Mouse (Mus musculus) stomach, postnatal 0 days (tissue): ENCODE measurements around the gene Ampd2. TPM values are rescaled to one million over a fixed set of nuclear protein-coding genes. Genes with fewer than 3 reads are reported as not detected.

Source experiments
- ATAC-seq: fragments of 200-750 bp; cut with Nextera tagmentation; 2 replicates; pipeline ENCODE4 v1.8.0; 2017; ENCODE audit not compliant: low FRiP score, low TSS enrichment
- DNase-seq: peaks from one replicate; pipeline ENCODE4 v3.0.0-alpha.2; 2016; ENCODE audit warnings: low spot score
- H3K27ac ChIP-seq: fragments of 300-500 bp; sonication (generic); replicated peaks from 2 replicates; pipeline ENCODE4 v1.5.1; 2014; ENCODE audit warnings: mild to moderate bottlenecking, control low read depth
- H3K27me3 ChIP-seq: fragments of 300-500 bp; sonication (generic); 2 replicates; pipeline ENCODE4 v1.6.1; 2014; ENCODE audit warnings: low read length; ENCODE audit not compliant: control insufficient read depth, insufficient read depth
- H3K36me3 ChIP-seq: fragments of 300-500 bp; sonication (generic); 2 replicates; pipeline ENCODE4 v1.6.1; 2014; ENCODE audit warnings: low read length, mixed read lengths; ENCODE audit not compliant: control insufficient read depth, insufficient read depth
- H3K4me1 ChIP-seq: fragments of 300-500 bp; sonication (generic); replicated peaks from 2 replicates; pipeline ENCODE4 v1.6.1; 2014; ENCODE audit warnings: antibody characterized with exemption; ENCODE audit not compliant: control insufficient read depth, insufficient read depth
- H3K4me2 ChIP-seq: fragments of 300-500 bp; sonication (generic); replicated peaks from 2 replicates; pipeline ENCODE4 v1.6.1; 2014; ENCODE audit warnings: low read depth, mild to moderate bottlenecking, control low read depth, moderate library complexity
- H3K4me3 ChIP-seq: fragments of 300-500 bp; sonication (generic); 2 replicates; pipeline ENCODE4 v1.5.1; 2014; ENCODE audit warnings: low read depth, low read length, control low read depth
- H3K9ac ChIP-seq: fragments of 300-500 bp; sonication (generic); 2 replicates; pipeline ENCODE4 v1.6.1; 2014; ENCODE audit warnings: mild to moderate bottlenecking, low read length, control low read depth, mixed read lengths
- H3K9me3 ChIP-seq: fragments of 300-500 bp; sonication (generic); 2 replicates; pipeline ENCODE4 v1.6.1; 2016; ENCODE audit warnings: low read length; ENCODE audit not compliant: control insufficient read depth
- CTCF ChIP-seq: IDR thresholded peaks from 2 replicates; pipeline ENCODE4 v1.5.1; 2016; ENCODE audit warnings: antibody characterized with exemption, low read depth, mild to moderate bottlenecking, moderate library complexity
- EP300 ChIP-seq: optimal IDR thresholded peaks from 2 replicates; pipeline ENCODE3; 2016; ENCODE audit warnings: antibody characterized with exemption
- WGBS: fragments of 180-500 bp; shearing (Covaris S2); extraction: QIAGEN DNeasy Blood & Tissue Kit; methylation state at CpG from one replicate; pipeline ENCODE4 v1.1.7; 2014; 5-methylcytosine and 5-hydroxymethylcytosine counted together
- polyA plus RNA-seq: library from polyadenylated mRNA; unstranded; fragments of >200 nt; fragmentation: Nextera tagmentation; extraction: Ambion mirVana; gene quantifications from 2 replicates; pipeline ENCODE4 v1.2.1, GENCODE M21; 2015

The Ampd2 gene
- polyA plus RNA-seq, 1 experiment from 2014 or later: 20.2 TPM

DNA sequence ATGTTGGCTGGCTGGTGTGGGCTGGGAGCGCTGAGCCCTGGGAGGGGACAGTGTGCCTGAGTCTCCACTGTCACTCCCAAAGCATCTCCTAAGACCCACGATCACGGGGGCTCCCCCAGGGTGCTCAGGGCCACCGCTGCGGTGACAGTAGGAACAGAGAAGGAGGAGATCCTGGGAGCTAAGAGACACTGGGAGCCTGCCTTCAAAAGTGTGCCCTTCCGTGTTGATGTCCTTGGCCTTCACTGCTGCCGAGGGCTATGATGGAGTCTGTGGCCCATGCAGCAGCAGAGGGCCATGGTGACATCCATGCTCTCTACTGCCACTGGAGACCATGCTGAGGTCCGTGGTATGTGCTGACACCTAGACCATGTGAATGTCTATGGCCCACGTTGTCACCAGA is 20.9 kb downstream of the Ampd2 start:
- no peaks in the 10 kb centered on the region for H3K27me3 ChIP-seq
- ATAC-seq (no peak), DNase-seq (peak; percentile 12)
- H3K9ac ChIP-seq: no peak overlapping the region
- no peaks in the 10 kb centered on the region for H3K4me1 ChIP-seq
- H3K27ac ChIP-seq: no peak overlapping the region
- no peak overlapping the region for H3K4me2 ChIP-seq
- TF ChIP-seq CTCF: no peak
- TF ChIP-seq EP300: no peak
- no peak overlapping the region for H3K4me3 ChIP-seq
- H3K36me3 ChIP-seq: no peaks in the 10 kb centered on the region
- WGBS: 72% methylated on average over 9 of the region's 9 CpGs
- H3K9me3 ChIP-seq: no peaks in the 10 kb centered on the region

DNA sequence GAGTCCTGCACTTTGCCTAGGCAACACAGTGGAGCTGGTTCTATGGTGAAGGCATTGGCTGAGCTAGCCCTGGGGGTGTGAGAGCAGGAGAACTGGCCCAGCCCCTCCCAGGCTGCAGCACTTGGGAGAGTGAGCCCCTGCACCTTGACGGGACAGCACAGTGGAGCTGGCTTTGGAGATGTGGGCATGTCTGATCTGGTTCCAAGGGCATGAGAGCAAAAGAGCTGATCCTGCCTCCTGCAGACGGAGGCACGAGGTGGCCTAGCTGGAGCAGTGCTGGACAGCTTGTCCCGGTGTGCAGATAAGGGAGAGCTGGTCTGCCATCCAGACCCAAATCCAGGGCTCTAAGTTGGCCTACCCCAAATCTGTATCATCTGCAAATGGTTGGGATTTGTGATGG is 21.8 kb downstream of the Ampd2 start:
- Histone ChIP-seq H3K4me3 (no peak overlapping the region), H3K4me2 (no peak overlapping the region), H3K4me1 (no peaks in the 10 kb centered on the region), H3K9me3 (no peaks in the 10 kb centered on the region), H3K9ac (no peak overlapping the region), H3K27ac (no peak overlapping the region), H3K36me3 (no peaks in the 10 kb centered on the region), H3K27me3 (no peaks in the 10 kb centered on the region)
- 52% methylated on average over 4 of the region's 4 CpGs for WGBS
- ATAC-seq (no peak; the same call in 1 of the 2 replicates), DNase-seq (peak; percentile 14)
- TF ChIP-seq EP300: no peak
- TF ChIP-seq CTCF: no peak

DNA sequence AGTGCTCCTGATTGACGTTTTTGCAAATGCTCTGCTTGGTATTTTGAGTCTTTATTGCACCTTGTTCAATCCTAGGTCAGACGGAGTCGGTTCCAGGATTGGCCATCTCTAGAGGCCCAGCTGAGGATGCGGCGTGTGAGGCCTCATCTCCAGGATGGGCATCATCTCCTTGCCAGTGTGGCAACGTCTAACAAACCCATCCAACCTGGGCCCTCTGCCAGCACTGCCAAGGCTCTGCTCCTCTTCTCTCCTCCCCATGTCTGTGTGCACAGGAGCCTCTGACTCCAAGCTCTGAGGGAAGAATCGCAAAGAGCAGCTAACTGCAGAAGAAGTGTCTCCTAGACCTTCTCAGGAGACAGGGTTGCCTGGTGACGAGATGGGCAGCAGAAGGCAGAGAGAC is 23.8 kb downstream of the Ampd2 start:
- Histone ChIP-seq H3K4me3 (no peak overlapping the region), H3K9ac (no peak overlapping the region), H3K4me1 (no peaks in the 10 kb centered on the region), H3K9me3 (no peaks in the 10 kb centered on the region), H3K27ac (no peak overlapping the region), H3K36me3 (no peaks in the 10 kb centered on the region), H3K4me2 (no peak overlapping the region), H3K27me3 (no peaks in the 10 kb centered on the region)
- no peak for ATAC-seq
- WGBS: 80% methylated on average over 8 of the region's 8 CpGs
- peak; percentile 11 for DNase-seq
- TF ChIP-seq CTCF (no peak), EP300 (no peak)

DNA sequence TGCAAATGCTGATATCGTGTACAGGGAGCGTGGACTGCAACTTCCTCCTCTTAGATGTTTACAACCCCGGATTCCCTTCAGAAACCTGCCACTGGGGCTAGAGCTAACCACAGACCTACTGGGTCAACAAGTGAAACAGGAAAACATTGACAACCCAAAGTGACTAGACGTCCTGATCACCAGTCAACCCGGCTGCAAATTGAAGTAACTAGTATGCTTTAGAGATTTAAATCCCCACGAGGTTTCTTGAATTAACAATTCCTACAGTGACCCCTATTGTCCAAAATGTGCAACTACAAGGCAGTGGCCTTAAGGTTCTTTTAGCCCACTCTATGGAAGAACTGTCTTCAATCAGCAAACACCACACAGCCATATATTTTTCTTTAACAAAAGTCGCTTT is 25.0 kb downstream of the Ampd2 start:
- 12% methylated on average over 7 of the region's 7 CpGs for WGBS
- Histone ChIP-seq H3K9me3 (no peaks in the 10 kb centered on the region), H3K9ac (no peak overlapping the region), H3K4me2 (no peak overlapping the region), H3K36me3 (no peaks in the 10 kb centered on the region), H3K4me3 (no peak overlapping the region), H3K27me3 (no peaks in the 10 kb centered on the region), H3K4me1 (no peaks in the 10 kb centered on the region), H3K27ac (no peak overlapping the region)
- ATAC-seq (peak; percentile 49), DNase-seq (peak; percentile 60)
- TF ChIP-seq CTCF (peak; percentile 85), EP300 (no peak)

DNA sequence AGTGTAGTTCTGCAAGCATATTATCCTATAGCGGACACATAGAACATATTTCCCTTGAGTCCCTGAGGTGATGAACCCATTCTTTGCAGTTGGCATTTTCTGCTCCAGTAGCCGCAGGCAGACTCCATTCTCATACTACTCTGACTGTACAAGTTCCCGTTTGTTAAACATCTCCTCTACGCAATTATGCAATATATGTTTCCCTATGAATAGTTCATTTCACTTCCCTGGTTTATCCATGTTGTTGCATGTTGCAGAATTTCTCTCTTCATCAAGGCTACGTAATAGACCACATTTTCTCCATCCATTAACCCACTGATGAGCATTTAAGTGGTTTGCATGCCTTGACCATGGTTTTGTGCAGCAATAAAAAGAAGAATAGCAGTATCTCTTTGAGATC is 36.0 kb downstream of the Ampd2 start:
- TF ChIP-seq CTCF (no peak), EP300 (no peak)
- ATAC-seq (no peak), DNase-seq (no peak)
- Histone ChIP-seq H3K4me2 (no peak overlapping the region), H3K4me1 (no peaks in the 10 kb centered on the region), H3K4me3 (no peak overlapping the region), H3K27me3 (no peaks in the 10 kb centered on the region), H3K27ac (no peak overlapping the region), H3K9ac (no peak overlapping the region), H3K9me3 (no peaks in the 10 kb centered on the region), H3K36me3 (no peaks in the 10 kb centered on the region)
- 93% methylated on average over 5 of the region's 5 CpGs for WGBS

DNA sequence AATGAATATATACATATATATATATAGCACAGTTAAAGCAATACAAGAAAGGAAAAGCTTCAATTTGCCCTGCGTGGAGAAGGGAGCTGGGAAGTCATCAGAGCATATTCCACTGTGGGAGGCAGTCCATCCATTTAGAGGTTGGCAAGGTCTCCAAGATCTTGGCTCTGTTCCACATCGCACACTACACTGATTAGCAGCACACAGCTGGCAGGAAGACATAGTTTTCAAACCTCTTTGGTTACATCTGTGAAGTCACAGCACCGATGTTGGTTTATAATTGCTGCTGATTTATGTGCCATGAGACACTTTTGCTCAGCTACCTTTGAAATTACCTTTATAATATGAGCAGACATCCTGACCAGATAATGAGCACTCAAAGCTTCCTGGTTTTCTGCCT is 38.1 kb downstream of the Ampd2 start:
- no peak overlapping the region for H3K9ac ChIP-seq
- H3K4me2 ChIP-seq: no peak overlapping the region
- no peaks in the 10 kb centered on the region for H3K27me3 ChIP-seq
- no peak for DNase-seq
- H3K9me3 ChIP-seq: no peaks in the 10 kb centered on the region
- H3K36me3 ChIP-seq: no peaks in the 10 kb centered on the region
- no peak overlapping the region for H3K4me3 ChIP-seq
- no peak for ATAC-seq
- 28% methylated on average over 3 of the region's 3 CpGs for WGBS
- H3K27ac ChIP-seq: no peak overlapping the region
- peaks cover 6% of the 10 kb centered on the region; the same call in 1 of the 2 replicates for H3K4me1 ChIP-seq
- TF ChIP-seq EP300: no peak
- no peak for TF ChIP-seq CTCF
